Mouse (Mus musculus) myocyte (in vitro differentiated cells): ENCODE measurements at regions not wholly inside any gene's neighbourhood (a gene's known extent, or its start where the extent isn't known, plus 50 kb on each side); places are given as distances from the start of the nearest gene placed in this dataset.
"Not testable (repeated sequence)": the region's sequence is repeated elsewhere in the genome, so short reads cannot be mapped to it uniquely, and the experiment has no call there.

ENCODE experiments used
- H3K27me3 ChIP-seq: one replicate; pipeline ENCODE4 v1.6.1; 2011; ENCODE audit not compliant: control insufficient read depth, insufficient read depth, insufficient read length
- H3K36me3 ChIP-seq: one replicate; pipeline ENCODE4 v1.6.1; 2011; ENCODE audit not compliant: control insufficient read depth, insufficient read depth
- H3K4me2 ChIP-seq: one replicate; pipeline ENCODE4 v1.6.1; 2011; ENCODE audit warnings: low read depth, control low read depth
- H3K4me3 ChIP-seq: one replicate; pipeline ENCODE4 v1.5.1; 2011; ENCODE audit warnings: mild to moderate bottlenecking, control low read depth, moderate library complexity
- H3K79me2 ChIP-seq: one replicate; pipeline ENCODE4 v1.6.1; 2011; ENCODE audit not compliant: control insufficient read depth, insufficient read depth
- H3ac ChIP-seq: one replicate; pipeline ENCODE4 v1.6.1; 2011; ENCODE audit not compliant: control insufficient read depth, insufficient read length
- CEBPB ChIP-seq: IDR thresholded peaks from 2 replicates; pipeline ENCODE4 v1.6.1; 2011; ENCODE audit warnings: mild to moderate bottlenecking, moderate library complexity; ENCODE audit not compliant: poor library complexity, insufficient read depth, severe bottlenecking
- E2F4 ChIP-seq: IDR thresholded peaks from one replicate; pipeline ENCODE4 v1.6.1; 2011; ENCODE audit warnings: mild to moderate bottlenecking, control low read depth, moderate library complexity; ENCODE audit not compliant: insufficient read depth
- MAX ChIP-seq: IDR thresholded peaks from one replicate; pipeline ENCODE4 v1.6.1; 2011; ENCODE audit warnings: low read depth, mild to moderate bottlenecking, control low read depth
- MYOD1 ChIP-seq, 3 experiments: IDR thresholded peaks; one replicate each; pipeline ENCODE4 v1.6.1; 2011; ENCODE audit warnings: control low read depth in 2 of 3, low read depth in 2 of 3, mild to moderate bottlenecking in 2 of 3, moderate library complexity in 1 of 3; ENCODE audit not compliant: insufficient read length in 2 of 3, control insufficient read depth in 1 of 3
- MYOG ChIP-seq, 3 experiments: IDR thresholded peaks; one replicate each; pipeline ENCODE4 v1.6.1; 2011; ENCODE audit warnings: control low read depth in 2 of 3, low read depth in 2 of 3, mild to moderate bottlenecking in 2 of 3; ENCODE audit not compliant: insufficient read length in 2 of 3, control insufficient read depth in 1 of 3, insufficient read depth in 1 of 3
- POLR2A ChIP-seq: IDR thresholded peaks from one replicate; pipeline ENCODE4 v1.6.1; 2011; ENCODE audit warnings: low read depth, mild to moderate bottlenecking, control low read depth, moderate library complexity; ENCODE audit not compliant: insufficient read length
- POLR2AphosphoS2 ChIP-seq: IDR thresholded peaks from one replicate; pipeline ENCODE4 v1.6.1; 2011; ENCODE audit warnings: low read depth, control low read depth; ENCODE audit not compliant: insufficient read length
- REST ChIP-seq: IDR thresholded peaks from one replicate; pipeline ENCODE4 v1.6.1; 2011; ENCODE audit warnings: mild to moderate bottlenecking, control low read depth, moderate library complexity; ENCODE audit not compliant: insufficient read depth, insufficient read length
- SRF ChIP-seq: IDR thresholded peaks from one replicate; pipeline ENCODE4 v1.6.1; 2011; ENCODE audit warnings: low read depth; ENCODE audit not compliant: control insufficient read depth, insufficient read length
- TCF12 ChIP-seq: IDR thresholded peaks from one replicate; pipeline ENCODE4 v1.6.1; 2011; ENCODE audit warnings: mild to moderate bottlenecking, control low read depth; ENCODE audit not compliant: poor library complexity, insufficient read depth, severe bottlenecking
- TCF3 ChIP-seq: IDR thresholded peaks from one replicate; pipeline ENCODE4 v1.6.1; 2011; ENCODE audit warnings: low read depth, control low read depth; ENCODE audit not compliant: insufficient read length
- USF1 ChIP-seq: IDR thresholded peaks from one replicate; pipeline ENCODE4 v1.6.1; 2011; ENCODE audit warnings: low read depth, mild to moderate bottlenecking, control low read depth, moderate library complexity

DNA sequence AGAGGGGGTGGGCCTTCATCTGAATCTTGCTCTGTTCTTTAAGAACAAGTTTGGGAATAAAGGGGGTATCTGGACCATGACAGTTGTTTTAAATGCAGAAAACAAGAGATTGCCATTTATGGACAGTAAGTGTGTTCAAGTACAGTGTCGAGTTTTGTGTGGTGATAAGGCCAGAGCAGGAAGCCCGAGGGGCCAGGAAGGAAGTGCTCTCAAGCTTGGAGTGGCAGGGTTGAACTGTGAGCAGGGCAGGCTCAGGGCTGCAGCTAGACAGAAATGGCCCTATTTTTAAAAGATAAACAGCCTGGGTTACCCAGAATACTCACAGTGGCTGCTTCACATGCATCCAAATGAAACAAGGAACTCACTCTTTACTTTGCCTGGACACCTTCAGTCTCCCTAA, 184.4 kb upstream of the Gm37988 start:
- TF ChIP-seq CEBPB (no peak), POLR2A (no peak), E2F4 (no peak), REST (no peak), POLR2AphosphoS2 (no peak), MYOG (IDR thresholded peaks at IDR 0.05; ENCODE audit: control insufficient read depth in 1 of 3, insufficient read depth in 1 of 3, insufficient read length in 2 of 3, low read depth in 2 of 3) (no peak), MYOD1 (IDR thresholded peaks at IDR 0.05; ENCODE audit: control insufficient read depth in 1 of 3, insufficient read length in 2 of 3, low read depth in 2 of 3) (no peak), SRF (no peak), TCF3 (no peak)
- Histone ChIP-seq H3K4me3 (no peak overlapping the region), H3K79me2 (no peaks in the 10 kb centered on the region), H3K4me2 (no peak overlapping the region), H3ac (no peak overlapping the region), H3K36me3 (no peaks in the 10 kb centered on the region), H3K27me3 (no peaks in the 10 kb centered on the region)

DNA sequence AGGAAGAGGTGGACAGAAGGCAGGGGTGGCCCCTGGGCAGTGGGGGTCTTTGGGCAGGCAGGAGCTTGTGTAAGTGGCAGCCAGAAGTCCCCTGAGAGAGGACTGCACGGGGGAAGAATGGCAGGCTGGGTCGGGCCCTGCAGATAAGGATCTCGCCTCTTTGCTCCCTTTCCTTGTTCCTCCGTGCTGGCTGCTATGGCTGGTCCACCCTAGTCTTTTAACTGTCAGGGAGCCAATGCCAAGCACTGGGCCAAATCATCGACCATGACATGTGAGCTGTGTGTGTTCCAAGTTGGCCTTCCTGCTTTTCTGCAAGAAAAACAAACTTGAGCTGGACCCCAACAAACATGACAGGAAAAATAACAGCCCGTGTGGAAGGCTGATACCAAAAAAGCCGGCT, 153.8 kb upstream of the Gm37988 start:
- TF ChIP-seq REST (no peak), CEBPB (no peak), POLR2AphosphoS2 (no peak), E2F4 (no peak), MYOD1 (IDR thresholded peaks at IDR 0.05; ENCODE audit: control insufficient read depth in 1 of 3, insufficient read length in 2 of 3, low read depth in 2 of 3) (no peak), SRF (no peak), POLR2A (no peak), USF1 (no peak), MYOG (IDR thresholded peaks at IDR 0.05; ENCODE audit: control insufficient read depth in 1 of 3, insufficient read depth in 1 of 3, insufficient read length in 2 of 3, low read depth in 2 of 3) (no peak), MAX (no peak), TCF12 (no peak), TCF3 (no peak)
- no peak overlapping the region for H3K4me2 ChIP-seq
- no peak overlapping the region for H3K4me3 ChIP-seq
- H3ac ChIP-seq = no peak overlapping the region
- H3K36me3 ChIP-seq = no peaks in the 10 kb centered on the region
- H3K27me3 ChIP-seq = no peaks in the 10 kb centered on the region
- H3K79me2 ChIP-seq = no peaks in the 10 kb centered on the region

DNA sequence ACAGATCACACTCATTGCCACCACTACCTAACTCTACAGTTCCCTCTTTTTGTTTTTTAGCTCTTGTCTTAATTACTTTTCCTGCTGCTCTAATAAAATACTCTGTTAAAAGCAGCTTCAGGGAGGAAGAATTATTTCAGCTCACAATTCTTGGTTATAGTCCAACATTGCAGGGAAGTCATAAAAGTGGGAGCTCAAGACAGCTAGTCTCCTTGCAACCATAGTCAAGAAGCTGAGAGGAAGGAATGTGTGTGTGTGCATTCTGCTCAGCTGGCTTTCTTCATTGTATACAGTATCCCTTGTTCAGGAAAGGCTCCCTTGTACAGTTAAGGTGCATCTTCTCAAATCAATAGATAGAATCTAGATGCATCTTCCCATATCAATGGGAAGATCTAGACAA, 152.4 kb upstream of the Gm37988 start:
- no peaks in the 10 kb centered on the region for H3K79me2 ChIP-seq
- no peak overlapping the region for H3K4me2 ChIP-seq
- H3ac ChIP-seq = no peak overlapping the region
- no peaks in the 10 kb centered on the region for H3K27me3 ChIP-seq
- H3K36me3 ChIP-seq = no peaks in the 10 kb centered on the region
- TF ChIP-seq POLR2A (no peak), TCF12 (no peak), MYOG (IDR thresholded peaks at IDR 0.05; ENCODE audit: control insufficient read depth in 1 of 3, insufficient read depth in 1 of 3, insufficient read length in 2 of 3, low read depth in 2 of 3) (no peak), CEBPB (no peak), SRF (no peak), E2F4 (no peak), USF1 (no peak), TCF3 (no peak), REST (no peak), MYOD1 (IDR thresholded peaks at IDR 0.05; ENCODE audit: control insufficient read depth in 1 of 3, insufficient read length in 2 of 3, low read depth in 2 of 3) (no peak), POLR2AphosphoS2 (no peak), MAX (no peak)
- no peak overlapping the region for H3K4me3 ChIP-seq

DNA sequence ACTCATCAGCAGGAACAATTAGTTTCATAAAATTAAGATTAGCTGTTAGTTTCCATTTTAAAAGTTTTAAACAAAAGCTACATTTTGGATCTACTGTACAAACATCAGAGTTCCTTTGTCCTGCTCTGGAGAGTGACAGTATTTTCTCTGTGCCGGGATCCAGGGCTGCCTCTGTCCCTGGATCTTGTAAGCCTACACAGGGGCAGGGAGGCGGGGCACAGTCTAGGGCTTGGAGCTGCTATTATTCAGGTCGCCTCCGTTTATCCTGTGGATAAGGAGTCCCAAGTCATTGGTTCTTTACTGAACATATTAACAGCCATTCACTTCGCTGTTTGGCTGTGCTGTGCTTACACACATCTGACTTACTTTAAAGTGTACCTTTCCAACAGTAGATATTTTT, 150.8 kb upstream of the Gm37988 start:
- no peaks in the 10 kb centered on the region for H3K36me3 ChIP-seq
- H3ac ChIP-seq = no peak overlapping the region
- H3K4me3 ChIP-seq = no peak overlapping the region
- TF ChIP-seq TCF3 (no peak), E2F4 (no peak), MYOD1 (IDR thresholded peaks at IDR 0.05; ENCODE audit: control insufficient read depth in 1 of 3, insufficient read length in 2 of 3, low read depth in 2 of 3) (no peak), REST (no peak), TCF12 (no peak), MYOG (IDR thresholded peaks at IDR 0.05; ENCODE audit: control insufficient read depth in 1 of 3, insufficient read depth in 1 of 3, insufficient read length in 2 of 3, low read depth in 2 of 3) (no peak), SRF (no peak), USF1 (no peak), POLR2A (no peak), MAX (no peak), CEBPB (no peak), POLR2AphosphoS2 (no peak)
- H3K79me2 ChIP-seq = no peaks in the 10 kb centered on the region
- no peaks in the 10 kb centered on the region for H3K27me3 ChIP-seq
- no peak overlapping the region for H3K4me2 ChIP-seq

DNA sequence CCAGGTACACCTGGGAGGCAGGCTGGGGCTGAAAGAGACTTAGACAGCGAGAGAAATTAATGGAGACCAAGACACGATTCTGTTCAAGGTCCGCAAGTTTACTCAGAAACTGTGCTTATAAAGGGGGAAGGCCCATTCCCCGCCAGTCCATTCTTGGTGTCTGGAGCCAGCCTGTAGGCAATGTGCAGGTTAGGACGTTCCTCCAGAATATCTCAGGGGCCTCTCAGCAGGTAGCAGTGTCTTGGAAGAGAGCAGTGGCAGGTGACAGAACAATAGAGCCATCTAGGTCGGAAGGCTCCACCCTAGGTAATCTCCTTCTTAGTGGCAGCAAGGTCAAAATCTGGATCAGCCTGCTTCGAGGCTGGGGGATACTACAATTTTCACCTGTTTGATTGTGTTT, 147.6 kb upstream of the Gm37988 start:
- H3ac ChIP-seq, H3K79me2 ChIP-seq, H3K27me3 ChIP-seq, H3K4me2 ChIP-seq, H3K4me3 ChIP-seq, H3K36me3 ChIP-seq: not testable (repeated sequence)

DNA sequence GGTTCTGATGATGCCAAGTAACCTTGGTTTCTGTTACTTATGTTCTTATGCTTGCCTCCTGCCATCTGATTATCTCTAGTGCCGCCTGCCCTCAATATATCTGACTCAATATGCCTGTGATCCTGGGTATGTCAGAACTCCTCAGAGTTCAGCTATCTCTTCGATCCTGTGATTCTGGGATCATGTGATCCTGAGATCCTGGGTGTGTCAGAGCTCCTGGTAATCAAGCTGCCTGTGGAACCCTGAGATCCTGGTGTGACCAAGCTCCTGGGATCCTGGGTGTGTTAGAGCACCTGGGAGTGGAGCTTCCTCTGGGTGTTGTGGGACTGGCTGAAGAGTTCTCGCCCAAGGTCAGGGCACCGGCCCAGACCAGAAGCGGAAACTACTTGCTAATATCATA, 147.1 kb upstream of the Gm37988 start:
- not testable (repeated sequence) for H3K27me3 ChIP-seq, H3K79me2 ChIP-seq, H3ac ChIP-seq, H3K4me3 ChIP-seq, H3K36me3 ChIP-seq, H3K4me2 ChIP-seq
